Mouse (Mus musculus): ENCODE results near the gene Dip2c. TPM values are rescaled to one million over a fixed set of nuclear protein-coding genes. Genes with fewer than 3 reads are reported as not detected.

Dip2c gene
- total and polyA plus RNA-seq, 3 experiments: not detected

DNA sequence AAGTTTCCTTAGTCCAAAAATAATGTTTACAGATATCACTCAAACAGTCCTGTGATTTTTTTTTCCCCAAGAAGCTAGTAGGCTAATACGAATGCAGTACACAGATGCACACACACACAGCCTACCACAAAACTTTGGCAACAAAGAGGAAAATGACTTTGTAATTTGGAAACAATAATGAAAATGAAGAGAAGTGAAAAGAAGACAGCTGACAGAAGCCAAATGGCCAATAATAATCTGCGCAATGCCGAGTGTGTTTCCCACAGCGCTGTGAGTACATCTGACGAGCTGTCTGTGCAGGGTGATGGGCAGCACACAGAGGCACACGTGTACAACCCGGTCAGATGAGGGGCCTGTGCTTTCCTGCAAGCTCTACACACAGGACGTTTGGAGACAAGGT lies 430.4 kb downstream of the Dip2c start:
- Histone ChIP-seq H3K27ac (ENCODE audit: control insufficient read depth, low read depth, low read length) (no peak overlapping the region), H3K9ac (ENCODE audit: control insufficient read depth, low read depth, low read length, poor library complexity, severe bottlenecking) (no peak overlapping the region), H3K79me2 (ENCODE audit: control insufficient read depth, insufficient read depth, low read length, poor library complexity) (no peaks in the 10 kb centered on the region), H3K36me3 (ENCODE audit: control insufficient read depth in 1 of 2, insufficient read depth in 2 of 2, low read length in 2 of 2) (peaks cover 0 to 2% of the 10 kb centered on the region in 2 experiments; a peak in 2 of 4 replicates), H3K4me1 (ENCODE audit: control insufficient read depth in 1 of 2, insufficient read depth in 2 of 2, low read length in 2 of 2) (no peaks in the 10 kb centered on the region), H3K4me3 (ENCODE audit: control insufficient read depth in 1 of 2, insufficient read depth in 1 of 2, low read depth in 2 of 2, low read length in 2 of 2) (no peak overlapping the region), H3K9me3 (replicated peaks; ENCODE audit: insufficient read depth, low read length) (no peaks in the 10 kb centered on the region), H3K27me3 (ENCODE audit: control insufficient read depth in 1 of 2, insufficient read depth in 2 of 2, low read length in 2 of 2) (no peaks in the 10 kb centered on the region)
- TF ChIP-seq MEF2A (IDR thresholded peaks at IDR 0.05; ENCODE audit: extremely low read depth, insufficient replicate concordance, low read depth, low read length, poor library complexity, severe bottlenecking) (no peak), JUND (IDR thresholded peaks at IDR 0.05; ENCODE audit: low read depth, low read length) (no peak)
- no peak for DNase-seq (ENCODE audit: low read depth, low spot score)

DNA sequence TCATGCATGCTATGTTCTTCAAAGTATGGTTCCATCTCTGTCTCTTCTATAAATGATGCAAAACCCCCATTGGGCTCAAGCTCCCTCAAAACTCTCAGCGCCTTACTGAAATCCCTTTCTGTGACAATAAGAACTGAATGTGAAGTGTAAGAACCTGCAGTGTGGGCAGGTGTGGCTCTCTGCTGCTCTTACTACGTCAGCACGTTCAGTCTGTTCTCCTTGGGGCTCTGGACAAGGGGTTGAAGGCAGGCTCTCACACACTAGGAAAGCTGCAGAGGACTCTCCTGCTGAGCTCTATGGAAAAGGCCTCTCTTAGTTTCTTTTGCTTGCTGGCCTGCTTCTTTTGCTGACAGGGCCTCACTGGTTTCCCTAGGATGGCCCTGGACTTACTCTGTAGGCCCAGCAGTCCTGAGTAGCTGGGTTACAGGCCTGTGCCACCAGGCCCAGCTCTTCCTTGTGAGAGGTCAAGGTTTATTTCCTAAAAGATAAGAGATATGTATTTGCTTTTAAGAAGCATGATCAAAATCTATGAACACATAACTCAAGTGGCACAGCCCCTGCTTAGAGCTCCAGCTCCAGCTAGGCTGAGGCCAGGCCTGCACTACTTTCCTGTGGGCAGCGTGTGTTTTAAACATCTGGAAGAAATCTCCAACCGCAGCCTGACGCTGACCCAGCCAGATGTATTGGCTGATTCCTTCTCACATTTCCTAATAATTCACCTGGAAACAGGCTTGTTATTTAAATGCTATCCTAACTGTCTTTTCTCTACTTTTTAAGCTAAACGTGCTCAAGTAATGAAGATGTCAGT lies 432.3 kb downstream of the Dip2c start:
- peaks cover 3 to 9% of the 10 kb centered on the region in 2 experiments; a peak in 3 of 4 replicates for H3K4me1 ChIP-seq (ENCODE audit: control insufficient read depth in 1 of 2, insufficient read depth in 2 of 2, low read length in 2 of 2)
- H3K79me2 ChIP-seq (ENCODE audit: control insufficient read depth, insufficient read depth, low read length, poor library complexity): no peaks in the 10 kb centered on the region
- no peaks in the 10 kb centered on the region for H3K9me3 ChIP-seq (replicated peaks; ENCODE audit: insufficient read depth, low read length)
- no peaks in the 10 kb centered on the region for H3K27me3 ChIP-seq (ENCODE audit: control insufficient read depth in 1 of 2, insufficient read depth in 2 of 2, low read length in 2 of 2)
- no peak overlapping the region for H3K4me3 ChIP-seq (ENCODE audit: control insufficient read depth in 1 of 2, insufficient read depth in 1 of 2, low read depth in 2 of 2, low read length in 2 of 2)
- TF ChIP-seq ZMIZ1 (IDR thresholded peaks at IDR 0.05; ENCODE audit: low read depth, low read length): no peak
- no peak for TF ChIP-seq ZNF384 (IDR thresholded peaks at IDR 0.05; ENCODE audit: low read depth, low read length)
- TF ChIP-seq E2F4 (IDR thresholded peaks at IDR 0.05; ENCODE audit: borderline replicate concordance, low read depth, low read length): no peak
- no peak for TF ChIP-seq HCFC1 (IDR thresholded peaks at IDR 0.05; ENCODE audit: low read depth, low read length)
- TF ChIP-seq MYB (IDR thresholded peaks at IDR 0.05; ENCODE audit: low read depth, low read length): no peak
- TF ChIP-seq MEF2A (IDR thresholded peaks at IDR 0.05; ENCODE audit: extremely low read depth, insufficient replicate concordance, low read depth, low read length, poor library complexity, severe bottlenecking): no peak
- TF ChIP-seq MAX (IDR thresholded peaks at IDR 0.05; ENCODE audit: low read length): no peak
- TF ChIP-seq BHLHE40 (IDR thresholded peaks at IDR 0.05; ENCODE audit: borderline replicate concordance, low read depth, low read length): no peak
- no peak for TF ChIP-seq SMC3 (IDR thresholded peaks at IDR 0.05; ENCODE audit: low read depth, low read length)
- no peak for TF ChIP-seq ELF1 (IDR thresholded peaks at IDR 0.05; ENCODE audit: low read depth, low read length)
- no peak for TF ChIP-seq GATA1 (IDR thresholded peaks at IDR 0.05; ENCODE audit: low read depth, low read length)
- TF ChIP-seq MYC (IDR thresholded peaks at IDR 0.05; ENCODE audit: low read depth, low read length): no peak
- TF ChIP-seq TCF12 (IDR thresholded peaks at IDR 0.05; ENCODE audit: low read depth, low read length): no peak
- no peak for TF ChIP-seq NRF1 (IDR thresholded peaks at IDR 0.05; ENCODE audit: insufficient read depth, low read depth, low read length, poor library complexity, severe bottlenecking)
- no peak overlapping the region for H3K27ac ChIP-seq (ENCODE audit: control insufficient read depth, low read depth, low read length)
- peaks cover 3 to 15% of the 10 kb centered on the region in 2 experiments for H3K36me3 ChIP-seq (ENCODE audit: control insufficient read depth in 1 of 2, insufficient read depth in 2 of 2, low read length in 2 of 2)
- no peak overlapping the region for H3K9ac ChIP-seq (ENCODE audit: control insufficient read depth, low read depth, low read length, poor library complexity, severe bottlenecking)
- DNase-seq (ENCODE audit: low read depth, low spot score): no peak
